Comparison of ENCODE assay signal across 7 mouse cellular contexts in the genomic region with DNA sequence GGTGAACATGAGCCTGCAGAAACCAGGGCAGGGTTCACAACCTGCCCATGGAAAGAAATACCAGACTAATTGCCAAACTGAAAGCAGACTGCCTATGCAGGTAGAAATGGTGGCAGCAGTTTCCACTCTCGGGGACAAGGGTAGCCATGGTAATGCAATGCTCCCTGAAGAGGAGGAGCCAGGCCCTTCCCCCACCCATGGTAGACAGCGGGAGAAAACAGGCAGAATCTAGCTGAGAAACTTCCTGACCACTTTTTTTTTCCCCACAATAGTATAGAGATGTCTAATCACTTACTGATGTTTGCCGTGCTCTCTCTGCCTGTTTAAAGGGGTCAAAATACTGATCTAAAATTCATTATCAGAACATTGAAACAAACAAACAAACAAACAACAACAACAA. TPM values are rescaled to one million over a fixed set of nuclear protein-coding genes. Genes with fewer than 3 reads are reported as not detected.
A peak's percentile ranks its signal among the peaks of the same experiment; 100 is the strongest.
DNase-seq lines count a peak whose midpoint lies in the region; ATAC-seq and TF ChIP-seq lines count a peak whose summit lies in the region.

No protein-coding gene starts in this region.

- H3K4me1 ChIP-seq in lung, embryonic 15.5 days = peaks cover 10% of the 10 kb centered on the region; the same call in 1 of the 2 replicates
- no peaks in the 10 kb centered on the region for H3K4me1 ChIP-seq in intestine, embryonic 15.5 days (replicated peaks)
- peaks cover 11% of the 10 kb centered on the region for H3K4me1 ChIP-seq in liver, postnatal 0 days (ENCODE audit: insufficient read depth)

- no peak overlapping the region for H3K27ac ChIP-seq in lung, embryonic 15.5 days
- H3K27ac ChIP-seq in intestine, embryonic 15.5 days = 0 out of 2 replicates have a peak overlapping the region, but pooled peaks have one; percentile 1
- peak overlapping the region; percentile 81 for H3K27ac ChIP-seq in liver, postnatal 0 days (ENCODE audit: low read depth)

- no peak for TF ChIP-seq EP300 in liver, postnatal 0 days (IDR thresholded peaks at IDR 0.05; ENCODE audit: low read depth)

- no peaks in the 10 kb centered on the region for H3K27me3 ChIP-seq in lung, embryonic 15.5 days
- no peaks in the 10 kb centered on the region for H3K27me3 ChIP-seq in intestine, embryonic 15.5 days (replicated peaks)
- H3K27me3 ChIP-seq in liver, postnatal 0 days (ENCODE audit: insufficient read depth, low read length) = no peaks in the 10 kb centered on the region

- no peak for DNase-seq in lung, postnatal 36 days
- DNase-seq in liver, postnatal 0 days = peak; percentile 63
- no peak for DNase-seq in spleen, postnatal 36 days (ENCODE audit: low spot score in 2 of 2)
- DNase-seq in thymus, postnatal 25 days = no peak

- no peak for TF ChIP-seq CTCF in liver, postnatal 0 days (IDR thresholded peaks at IDR 0.05; ENCODE audit: low read depth)

- H3K36me3 ChIP-seq in lung, embryonic 15.5 days = no peaks in the 10 kb centered on the region
- H3K36me3 ChIP-seq in intestine, embryonic 15.5 days = no peaks in the 10 kb centered on the region
- no peaks in the 10 kb centered on the region for H3K36me3 ChIP-seq in liver, postnatal 0 days (replicated peaks; ENCODE audit: insufficient read depth, low read length)

- no peak overlapping the region for H3K4me2 ChIP-seq in lung, embryonic 15.5 days
- H3K4me2 ChIP-seq in intestine, embryonic 15.5 days (replicated peaks) = no peak overlapping the region
- peak overlapping the region; percentile 40 for H3K4me2 ChIP-seq in liver, postnatal 0 days (ENCODE audit: low read depth, low read length)

- H3K9me3 ChIP-seq in lung, embryonic 15.5 days = no peaks in the 10 kb centered on the region
- H3K9me3 ChIP-seq in intestine, embryonic 15.5 days = no peaks in the 10 kb centered on the region
- no peaks in the 10 kb centered on the region for H3K9me3 ChIP-seq in liver, postnatal 0 days (ENCODE audit: low read length)

- no peak overlapping the region for H3K9ac ChIP-seq in lung, embryonic 15.5 days
- no peak overlapping the region for H3K9ac ChIP-seq in intestine, embryonic 15.5 days
- no peak overlapping the region for H3K9ac ChIP-seq in liver, postnatal 0 days (replicated peaks)

- peak; percentile 49; the same call in 1 of the 2 replicates for ATAC-seq in lung, embryonic 15.5 days (ENCODE audit: borderline replicate concordance, extremely low read depth, low FRiP score, low TSS enrichment)
- peak; percentile 69 for ATAC-seq in activated CD4-positive, CD25-positive, alpha-beta regulatory T cell, adult 4 months
- ATAC-seq in intestine, embryonic 15.5 days = peak; percentile 58; the same call in 1 of the 2 replicates
- ATAC-seq in liver, postnatal 0 days = peak; percentile 90

- 20% methylated on average over 3 of the region's 3 CpGs for WGBS in lung, embryonic 15.5 days
- WGBS in intestine, embryonic 15.5 days = 27% methylated on average over 3 of the region's 3 CpGs
- 7% methylated on average over 3 of the region's 3 CpGs for WGBS in liver, postnatal 0 days (ENCODE audit: insufficient replicate concordance)

- H3K4me3 ChIP-seq in lung, embryonic 15.5 days = no peak overlapping the region
- no peak overlapping the region for H3K4me3 ChIP-seq in intestine, embryonic 15.5 days (replicated peaks)
- no peak overlapping the region; the same call in 1 of the 2 replicates for H3K4me3 ChIP-seq in liver, postnatal 0 days (ENCODE audit: low read depth, low read length)

RNA-seq across cellular contexts. Expression of a gene that starts 17.8 kb away (rescaled TPM):
- polyA plus RNA-seq in lung, embryonic 15.5 days (2015; fragmentation: Nextera tagmentation; extraction: Ambion mirVana) = 25.0 and 31.4 TPM in 2 replicates
- 1 to 10 TPM; 1.2 to 2.3 TPM for polyA plus RNA-seq in activated CD4-positive, CD25-positive, alpha-beta regulatory T cell, adult 4 months (2017; shearing (Covaris generic))
- polyA plus RNA-seq in intestine, embryonic 15.5 days (2015; fragmentation: Nextera tagmentation; extraction: Ambion mirVana) = 50.1 and 57.2 TPM in 2 replicates
- polyA plus RNA-seq in liver, postnatal 0 days (2015; fragmentation: Nextera tagmentation; extraction: Ambion mirVana) = 2.7 and 2.9 TPM in 2 replicates
